18 mouse cellular contexts compared by ENCODE assay signal in the genomic region with DNA sequence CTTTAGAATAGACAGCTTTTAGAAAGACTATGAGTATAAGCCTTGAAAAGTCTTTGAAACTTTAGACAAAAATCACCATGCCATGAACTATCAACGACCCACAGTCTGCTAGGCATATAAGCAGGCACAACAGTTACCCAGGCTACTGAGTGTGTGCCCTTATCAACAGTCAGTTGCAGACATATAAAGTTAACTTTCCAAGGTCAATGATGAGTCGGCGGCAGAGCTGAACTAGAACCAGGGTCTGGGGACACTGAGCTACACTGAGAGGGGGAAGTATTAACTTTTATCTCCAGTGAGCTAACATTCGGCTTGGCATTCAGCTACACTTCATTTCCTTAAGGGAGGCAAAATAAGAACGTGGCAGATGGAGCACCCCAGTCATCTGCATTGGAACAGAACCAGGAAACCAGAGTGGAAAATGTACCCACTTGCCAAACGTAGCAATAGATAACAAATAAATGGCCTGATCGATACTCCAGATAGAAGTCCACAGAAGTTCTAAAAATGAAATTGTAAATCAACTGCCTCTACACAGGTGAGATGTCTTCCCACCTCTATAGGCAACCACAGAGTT.
DNase-seq lines count a peak whose midpoint lies in the region; ATAC-seq and TF ChIP-seq lines count a peak whose summit lies in the region.
"Had no signal": no experiment of that assay in that cellular context is flagged by ENCODE, and none has a peak within 500 bp of the region (broad histone marks: within the 10 kb centered on the region; RNA-seq: fewer than 3 reads in every experiment).

No protein-coding gene starts in this region.

- peak; percentile 32 for DNase-seq in adrenal gland, adult 2 months
- DNase-seq in adrenal gland, postnatal 25 days = no peak
- DNase-seq in frontal cortex, postnatal 14 days (ENCODE audit: low spot score in 2 of 2) = no peak
- peak; percentile 60 for DNase-seq in brain, embryonic 14.5 days (ENCODE audit: low read depth)
- peak; percentile 23 to 30 for DNase-seq in layer of hippocampus, postnatal 36 days
- no peak for DNase-seq in kidney, postnatal 10 days
- DNase-seq: cerebellum, adult 9-11 months; embryo, embryonic 11 days; kidney, adult 9 months; kidney, postnatal 36 days; left cerebral cortex, postnatal 4 days; lung, adult 2 months; lung, postnatal 36 days; retina, postnatal 1 day had no signal

- no peak for TF ChIP-seq POLR2A in brain, embryonic 14.5 days (IDR thresholded peaks at IDR 0.05; ENCODE audit: borderline replicate concordance, extremely low read depth, insufficient read depth, insufficient read length, poor library complexity, severe bottlenecking)

- TF ChIP-seq CTCF in brain, embryonic 14.5 days (IDR thresholded peaks at IDR 0.05; ENCODE audit: borderline replicate concordance, extremely low read depth, insufficient read depth, insufficient read length) = no peak

- ATAC-seq in frontal cortex, adult (ENCODE audit: low TSS enrichment) = peak; percentile 50; the same call in 1 of the 2 replicates
- ATAC-seq: CD4-positive, CD25-positive, alpha-beta regulatory T cell, adult 4 months; liver, embryonic 12.5 days; Patski had no signal

Comparison
In these comparisons a context has a peak if more than half of its experiments do, and no peak if none do; other contexts are left out.
1. DNase-seq: peak in adrenal gland, adult 2 months (single experiment), brain, embryonic 14.5 days (single experiment) and layer of hippocampus, postnatal 36 days (2 of 2); none in adrenal gland, postnatal 25 days (single experiment), frontal cortex, postnatal 14 days (0 of 2) and kidney, postnatal 10 days (single experiment).